Mouse (Mus musculus): ENCODE data around the gene Olfr1051. TPM values are rescaled to one million over a fixed set of nuclear protein-coding genes. Genes with fewer than 3 reads are reported as not detected.
"Not testable (repeated sequence)": the region's sequence is repeated elsewhere in the genome, so short reads cannot be mapped to it uniquely, and the experiment has no call there.

Olfr1051 gene
- total RNA-seq (2012; rRNA removed) (not detected in 2 replicates), total RNA-seq (2014; rRNA removed) (not detected in 2 replicates), polyA plus RNA-seq (2012; ENCODE audit: insufficient read length, low read depth) (not detected in 2 replicates)

DNA sequence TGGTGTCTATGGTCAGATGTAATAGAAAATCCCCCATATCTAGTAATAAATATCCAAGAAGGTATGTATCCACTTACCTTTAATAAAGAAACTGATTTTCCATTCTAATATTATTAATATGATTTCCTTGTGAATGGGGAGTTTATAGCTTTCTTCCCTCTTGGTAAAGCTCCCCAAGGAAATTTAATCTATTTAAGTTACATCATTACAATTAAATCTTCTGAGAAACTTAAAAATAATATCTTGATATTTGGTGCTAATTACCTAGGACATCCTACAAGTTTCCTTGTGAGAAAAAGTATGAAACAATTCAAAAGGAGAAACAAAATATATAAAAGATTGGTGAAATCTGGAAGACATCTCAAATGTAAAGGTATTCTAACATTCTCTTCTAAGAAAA lies at the start of gene Olfr1051:
TSS of gene Olfr1051 (minus strand) at position 101 of the 400 bp plus-strand sequence.
- DNase-seq (ENCODE audit: extremely low read depth); H3K36me3 ChIP-seq (replicated peaks in 1 of 2; ENCODE audit: control insufficient read depth in 1 of 2, insufficient read depth in 1 of 2, low read length in 1 of 2); H3K4me2 ChIP-seq (ENCODE audit: insufficient read depth, low read depth, poor library complexity, severe bottlenecking); H3K79me2 ChIP-seq (replicated peaks; ENCODE audit: control insufficient read depth, extremely low read depth, insufficient read depth, poor library complexity, severe bottlenecking); H3K9me3 ChIP-seq (replicated peaks; ENCODE audit: low read length); H3K9ac ChIP-seq (ENCODE audit: insufficient read depth, low read depth); H3K27me3 ChIP-seq (replicated peaks); H3K27ac ChIP-seq (ENCODE audit: insufficient read depth, low read depth); H3K4me1 ChIP-seq (ENCODE audit: control insufficient read depth in 1 of 2, insufficient read depth in 2 of 2); H3K4me3 ChIP-seq (replicated peaks in 1 of 3; ENCODE audit: low read depth in 2 of 3, low read length in 2 of 3, poor library complexity in 1 of 3); in situ Hi-C loops (cut with MboI; ENCODE audit: low pct_ligation_motif_present, low pct_unique_long_range_greater_than_20kb, low sequenced_read_pairs); dilution Hi-C loops (cut with MboI; ENCODE audit: extremely low pct_ligation_motif_present, extremely low pct_unique_long_range_greater_than_20kb, low sequenced_read_pairs): not testable (repeated sequence)

DNA sequence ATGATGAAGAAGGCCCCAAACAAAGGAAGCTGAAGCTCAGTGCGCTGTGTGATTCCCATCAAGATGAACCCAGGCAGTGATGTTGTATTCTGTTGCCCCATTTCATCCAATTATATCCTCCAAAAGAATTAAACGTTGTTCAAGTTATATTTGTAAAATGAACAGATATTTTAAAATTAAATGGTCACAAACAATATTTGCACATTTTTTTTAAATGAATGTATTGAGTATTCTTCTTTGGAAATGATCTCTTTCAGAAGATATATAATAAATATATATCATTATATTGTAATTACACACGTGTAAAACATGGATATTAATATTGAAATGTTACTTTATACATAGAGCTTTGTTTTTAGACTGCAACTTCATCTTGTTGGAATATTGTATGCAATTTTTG lies 36.3 kb upstream of the Olfr1051 start, which contains the start of gene Olfr1053:
TSS of gene Olfr1053 (minus strand) at position 101 of the 400 bp plus-strand sequence.
- DNase-seq (ENCODE audit: extremely low read depth): no peak
- dilution Hi-C loops (cut with MboI; ENCODE audit: extremely low pct_ligation_motif_present, extremely low pct_unique_long_range_greater_than_20kb, low sequenced_read_pairs): no loop called here
- H3K4me2 ChIP-seq (ENCODE audit: insufficient read depth, low read depth, poor library complexity, severe bottlenecking): no peak within 1 kb of the TSS
- no peaks in the 10 kb centered on the region for H3K79me2 ChIP-seq (replicated peaks; ENCODE audit: control insufficient read depth, extremely low read depth, insufficient read depth, poor library complexity, severe bottlenecking)
- no peaks in the 10 kb centered on the region for H3K36me3 ChIP-seq (replicated peaks in 1 of 2; ENCODE audit: control insufficient read depth in 1 of 2, insufficient read depth in 1 of 2, low read length in 1 of 2)
- no peaks in the 10 kb centered on the region for H3K4me1 ChIP-seq (ENCODE audit: control insufficient read depth in 1 of 2, insufficient read depth in 2 of 2)
- peaks cover 4% of the 10 kb centered on the region for H3K9me3 ChIP-seq (replicated peaks; ENCODE audit: low read length)
- no peaks in the 10 kb centered on the region for H3K27me3 ChIP-seq (replicated peaks)
- in situ Hi-C loops (cut with MboI; ENCODE audit: low pct_ligation_motif_present, low pct_unique_long_range_greater_than_20kb, low sequenced_read_pairs): no loop called here
- H3K27ac ChIP-seq (ENCODE audit: insufficient read depth, low read depth): no peak within 1 kb of the TSS
- H3K9ac ChIP-seq (ENCODE audit: insufficient read depth, low read depth): no peak within 1 kb of the TSS
- TF ChIP-seq UBTF (IDR thresholded peaks at IDR 0.05; ENCODE audit: low read depth, low read length): no peak
- no peak for TF ChIP-seq MEF2A (IDR thresholded peaks at IDR 0.05; ENCODE audit: borderline replicate concordance, low read depth, low read length)
- no peak for TF ChIP-seq ETS1 (conservative IDR thresholded peaks at IDR 0.05; ENCODE audit: low read depth, low read length)
- no peak for TF ChIP-seq MXI1 (IDR thresholded peaks at IDR 0.05; ENCODE audit: low read depth, low read length)
- no peak for TF ChIP-seq GABPA (IDR thresholded peaks at IDR 0.05; ENCODE audit: insufficient replicate concordance, low read depth, low read length)
- TF ChIP-seq MAFK (IDR thresholded peaks at IDR 0.05; ENCODE audit: insufficient replicate concordance, low read length): no peak
- TF ChIP-seq MAZ (IDR thresholded peaks at IDR 0.05; ENCODE audit: low read depth, low read length): no peak
- no peak for TF ChIP-seq ZKSCAN1 (IDR thresholded peaks at IDR 0.05; ENCODE audit: borderline replicate concordance, low read depth, low read length)
- no peak for TF ChIP-seq EP300 (IDR thresholded peaks at IDR 0.05; ENCODE audit: low read length)
- TF ChIP-seq TBP (conservative IDR thresholded peaks at IDR 0.05; ENCODE audit: low read depth, low read length): no peak
- no peak for TF ChIP-seq RAD21 (IDR thresholded peaks at IDR 0.05; ENCODE audit: low read depth, low read length)
- no peak for TF ChIP-seq USF2 (conservative IDR thresholded peaks at IDR 0.05; ENCODE audit: low read depth, low read length)
- TF ChIP-seq NRF1 (IDR thresholded peaks at IDR 0.05; ENCODE audit: low read depth, low read length): no peak
- TF ChIP-seq PAX5 (IDR thresholded peaks at IDR 0.05; ENCODE audit: low read length): no peak
- TF ChIP-seq POLR2A (IDR thresholded peaks at IDR 0.05; ENCODE audit: low read depth, low read length): no peak
- TF ChIP-seq IRF4 (IDR thresholded peaks at IDR 0.05; ENCODE audit: low read depth, low read length): no peak
- no peak for TF ChIP-seq MYC (IDR thresholded peaks at IDR 0.05; ENCODE audit: low read depth, low read length)
- no peak for TF ChIP-seq JUN (IDR thresholded peaks at IDR 0.05; ENCODE audit: insufficient read depth, low read depth, low read length)
- no peak within 1 kb of the TSS for H3K4me3 ChIP-seq (replicated peaks in 1 of 3; ENCODE audit: low read depth in 2 of 3, low read length in 2 of 3, poor library complexity in 1 of 3)
